Mouse (Mus musculus): Measurements from ENCODE around the gene Amfr. TPM values are rescaled to one million over a fixed set of nuclear protein-coding genes. Genes with fewer than 3 reads are reported as not detected.
A peak's percentile ranks its signal among the peaks of the same experiment; 100 is the strongest.
"Not testable (repeated sequence)": the region's sequence is repeated elsewhere in the genome, so short reads cannot be mapped to it uniquely, and the experiment has no call there.

Amfr gene
- 34.0 and 49.7 TPM in 2 replicates for polyA plus RNA-seq (2014; fragmentation: Nextera tagmentation; extraction: Ambion mirVana)

DNA sequence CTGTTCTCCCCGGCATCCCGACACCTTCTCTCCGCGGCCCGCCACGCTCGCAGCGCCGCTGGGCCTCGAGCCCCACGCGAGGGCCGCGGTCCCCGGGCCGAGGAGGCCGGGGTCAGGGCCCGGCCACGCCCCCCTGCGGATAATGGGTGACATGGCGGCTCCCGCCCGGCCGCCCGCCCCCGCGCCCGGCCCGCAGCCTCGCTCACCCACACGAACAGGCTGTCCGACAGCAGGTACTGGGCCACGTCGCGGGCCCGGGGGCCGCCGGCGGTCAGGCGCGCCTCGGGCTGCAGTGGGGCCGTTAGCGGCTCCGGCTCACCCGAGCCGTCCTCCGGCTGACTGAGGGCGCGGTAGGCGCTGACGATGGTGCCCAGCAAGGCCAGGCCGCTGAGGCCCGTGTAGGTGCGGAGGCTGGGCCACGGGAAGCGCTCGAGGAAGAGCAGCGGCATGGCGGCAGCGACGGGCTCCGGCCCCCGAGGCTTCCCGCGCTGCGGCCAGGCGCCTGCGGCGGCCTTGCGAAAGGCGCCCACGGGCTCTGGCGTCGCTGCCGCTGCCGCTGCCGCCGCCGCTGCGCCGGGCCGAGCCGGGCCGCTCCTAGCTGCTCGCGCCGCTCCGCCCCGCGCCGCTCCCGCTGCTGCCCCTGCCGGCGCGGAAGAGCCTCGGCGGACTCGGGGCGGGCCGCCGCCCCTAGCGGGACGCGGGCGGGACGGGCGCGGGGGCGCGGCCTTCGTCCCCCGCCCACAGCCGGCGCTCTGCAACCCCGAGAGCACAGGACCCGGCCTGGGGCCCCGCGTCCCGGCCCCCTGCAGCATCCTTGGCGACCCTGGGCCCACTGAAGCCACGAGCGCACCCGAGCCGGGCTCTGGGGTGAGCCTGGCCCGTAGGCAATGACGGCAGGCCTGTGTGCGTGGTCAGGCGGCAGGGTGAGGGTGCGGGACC is at the start of gene Amfr:
Gene Amfr (minus strand): TSS at position 830 of the 939 bp plus-strand sequence.
- under 1% methylated on average over 91 of the region's 130 CpGs for WGBS
- Histone ChIP-seq H3K4me3 (ENCODE audit: low read length) (peak within 1 kb of the TSS; percentile 95), H3K36me3 (ENCODE audit: control insufficient read depth, insufficient read depth, low read length) (no peaks in the 10 kb centered on the region), H3K27ac (ENCODE audit: low read depth, low read length) (peak within 1 kb of the TSS; percentile 91), H3K27me3 (ENCODE audit: control insufficient read depth, insufficient read depth, low read length) (no peaks in the 10 kb centered on the region), H3K9me3 (ENCODE audit: control insufficient read depth, low read length) (no peaks in the 10 kb centered on the region), H3K9ac (ENCODE audit: low read depth, low read length) (peak within 1 kb of the TSS; percentile 98), H3K4me1 (ENCODE audit: control insufficient read depth, insufficient read depth, low read length) (peaks cover 21% of the 10 kb centered on the region; the same call in 1 of the 2 replicates), H3K4me2 (replicated peaks; ENCODE audit: low read depth, low read length) (peak within 1 kb of the TSS; percentile 69)
- peak; percentile 93 for ATAC-seq (ENCODE audit: low FRiP score, low TSS enrichment)

DNA sequence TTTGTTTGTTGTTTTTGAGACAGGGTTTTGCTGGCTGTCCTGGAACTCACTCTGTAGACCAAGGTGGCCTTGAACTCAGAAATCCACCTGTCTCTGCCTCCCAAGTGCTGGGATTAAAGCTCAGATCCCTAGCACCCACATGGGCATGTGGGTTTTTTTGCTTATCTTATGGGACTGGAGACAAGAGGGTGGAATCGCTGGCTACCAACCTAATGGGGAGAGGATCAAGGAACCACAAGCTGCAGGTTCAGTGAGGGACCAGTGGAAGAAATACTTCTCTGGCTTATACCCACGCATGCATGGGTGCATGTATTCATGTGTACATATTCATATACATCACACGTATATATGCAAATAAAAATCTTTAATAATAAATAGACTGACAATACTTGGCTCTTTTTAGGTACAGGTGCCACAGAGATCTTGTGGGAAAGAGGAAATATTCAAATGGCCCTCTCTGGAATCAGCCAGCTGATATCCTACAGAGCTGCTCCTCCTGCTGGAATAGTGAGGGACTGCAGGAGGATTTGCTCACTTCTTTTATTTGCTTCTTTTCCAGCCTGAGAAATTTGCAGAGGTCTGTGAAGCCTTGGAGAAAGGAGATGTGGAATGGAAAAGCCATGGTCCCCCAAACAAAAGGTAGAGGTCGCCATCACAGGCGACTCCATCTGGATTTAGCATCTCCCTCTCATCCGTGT is 44.7 kb upstream of the Amfr start:
- no peak for ATAC-seq (ENCODE audit: low FRiP score, low TSS enrichment)
- Histone ChIP-seq H3K9ac (ENCODE audit: low read depth, low read length) (no peak overlapping the region), H3K4me3 (ENCODE audit: low read length) (no peak overlapping the region), H3K27ac (ENCODE audit: low read depth, low read length) (no peak overlapping the region), H3K4me1 (ENCODE audit: control insufficient read depth, insufficient read depth, low read length) (no peaks in the 10 kb centered on the region), H3K36me3 (ENCODE audit: control insufficient read depth, insufficient read depth, low read length) (peaks cover 25% of the 10 kb centered on the region), H3K9me3 (ENCODE audit: control insufficient read depth, low read length) (no peaks in the 10 kb centered on the region), H3K27me3 (ENCODE audit: control insufficient read depth, insufficient read depth, low read length) (no peaks in the 10 kb centered on the region), H3K4me2 (replicated peaks; ENCODE audit: low read depth, low read length) (no peak overlapping the region)
- 67% methylated on average over 6 of the region's 6 CpGs for whole genome bisulfite sequencing

DNA sequence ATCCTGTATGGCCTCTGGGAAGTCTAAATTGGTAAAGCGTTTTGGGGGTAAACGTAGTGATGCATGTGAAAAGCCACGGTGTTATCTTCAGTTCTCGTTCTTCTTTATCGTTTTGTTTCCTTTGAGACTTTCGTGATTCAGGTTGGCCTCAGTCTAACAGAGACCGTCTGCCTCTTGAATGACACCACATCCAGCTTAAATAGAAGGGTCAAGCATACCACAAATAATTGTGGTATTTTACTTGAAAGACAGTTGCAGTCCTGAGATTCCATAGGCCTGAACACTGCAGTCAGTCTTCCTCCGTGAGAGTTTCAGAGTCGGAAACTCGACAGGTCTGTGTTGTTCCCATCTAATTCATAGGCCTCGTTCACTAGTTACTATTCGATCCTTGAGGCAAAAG is 40.1 kb upstream of the Amfr start:
- peaks cover 9% of the 10 kb centered on the region for H3K36me3 ChIP-seq (ENCODE audit: control insufficient read depth, insufficient read depth, low read length)
- no peaks in the 10 kb centered on the region for H3K9me3 ChIP-seq (ENCODE audit: control insufficient read depth, low read length)
- no peak overlapping the region for H3K4me2 ChIP-seq (replicated peaks; ENCODE audit: low read depth, low read length)
- WGBS, result 91% methylated on average over 12 of the region's 12 CpGs
- H3K27ac ChIP-seq (ENCODE audit: low read depth, low read length), result no peak overlapping the region
- no peak overlapping the region for H3K9ac ChIP-seq (ENCODE audit: low read depth, low read length)
- H3K4me1 ChIP-seq (ENCODE audit: control insufficient read depth, insufficient read depth, low read length), result no peaks in the 10 kb centered on the region
- no peaks in the 10 kb centered on the region for H3K27me3 ChIP-seq (ENCODE audit: control insufficient read depth, insufficient read depth, low read length)
- ATAC-seq (ENCODE audit: low FRiP score, low TSS enrichment), result no peak
- H3K4me3 ChIP-seq (ENCODE audit: low read length), result no peak overlapping the region

- WGBS, result 94% methylated on average over 2 of the region's 2 CpGs
- Histone ChIP-seq H3K27me3 (ENCODE audit: control insufficient read depth, insufficient read depth, low read length) (no peaks in the 10 kb centered on the region), H3K9me3 (ENCODE audit: control insufficient read depth, low read length) (no peaks in the 10 kb centered on the region), H3K4me2 (replicated peaks; ENCODE audit: low read depth, low read length) (no peak overlapping the region), H3K36me3 (ENCODE audit: control insufficient read depth, insufficient read depth, low read length) (no peaks in the 10 kb centered on the region; the same call in 1 of the 2 replicates), H3K4me1 (ENCODE audit: control insufficient read depth, insufficient read depth, low read length) (no peaks in the 10 kb centered on the region), H3K27ac (ENCODE audit: low read depth, low read length) (no peak overlapping the region), H3K9ac (ENCODE audit: low read depth, low read length) (no peak overlapping the region), H3K4me3 (ENCODE audit: low read length) (no peak overlapping the region)
- no peak for ATAC-seq (ENCODE audit: low FRiP score, low TSS enrichment)
Observed at GRCm38 (mm10) chr8:94047845-94048244, 35.2 kb upstream of the Amfr start.

DNA sequence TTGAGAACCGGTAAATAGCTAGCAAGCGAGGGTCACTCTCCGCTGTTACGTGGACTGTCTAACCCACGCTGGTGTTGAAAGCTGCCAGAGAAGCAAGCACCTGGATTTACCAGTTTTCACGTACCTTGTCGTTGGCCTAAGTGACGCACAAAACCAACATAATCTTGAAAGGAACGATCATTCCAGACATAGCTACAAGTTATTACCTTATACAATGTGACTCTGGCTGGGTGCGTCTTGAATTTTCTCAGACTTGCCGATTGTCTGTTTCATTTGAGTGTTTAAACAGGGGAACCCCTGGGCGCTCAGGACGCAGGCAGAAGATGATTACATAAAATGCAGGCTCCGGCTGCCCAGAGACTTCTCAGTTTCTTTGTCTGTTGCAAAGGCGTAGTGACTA is 25.2 kb upstream of the Amfr start:
- ATAC-seq (ENCODE audit: low FRiP score, low TSS enrichment), result no peak
- no peak overlapping the region for H3K27ac ChIP-seq (ENCODE audit: low read depth, low read length)
- H3K27me3 ChIP-seq (ENCODE audit: control insufficient read depth, insufficient read depth, low read length), result no peaks in the 10 kb centered on the region
- peak overlapping the region; percentile 52 for H3K4me2 ChIP-seq (replicated peaks; ENCODE audit: low read depth, low read length)
- peak overlapping the region; percentile 88 for H3K4me3 ChIP-seq (ENCODE audit: low read length)
- H3K9me3 ChIP-seq (ENCODE audit: control insufficient read depth, low read length), result no peaks in the 10 kb centered on the region
- H3K36me3 ChIP-seq (ENCODE audit: control insufficient read depth, insufficient read depth, low read length), result no peaks in the 10 kb centered on the region; the same call in 1 of the 2 replicates
- peaks cover 9% of the 10 kb centered on the region; the same call in 1 of the 2 replicates for H3K4me1 ChIP-seq (ENCODE audit: control insufficient read depth, insufficient read depth, low read length)
- 9% methylated on average over 15 of the region's 15 CpGs for WGBS
- H3K9ac ChIP-seq (ENCODE audit: low read depth, low read length), result peak overlapping the region; percentile 72; the same call in 1 of the 2 replicates

GRCm38 (mm10) chr8:94036944-94037524 is 24.4 kb upstream of the Amfr start, which contains the start of the genes Nudt21 and Ogfod1:
TSS of gene Nudt21 (minus strand) at chr8:94037031.
TSS of gene Ogfod1 (plus strand) at chr8:94037198.
- no peaks in the 10 kb centered on the region for H3K27me3 ChIP-seq (ENCODE audit: control insufficient read depth, insufficient read depth, low read length)
- peak within 1 kb of the TSS; percentile 72 for H3K9ac ChIP-seq (ENCODE audit: low read depth, low read length)
- WGBS, result under 1% methylated on average over 41 of the region's 41 CpGs
- H3K4me1 ChIP-seq (ENCODE audit: control insufficient read depth, insufficient read depth, low read length), result peaks cover 9% of the 10 kb centered on the region; the same call in 1 of the 2 replicates
- H3K36me3 ChIP-seq (ENCODE audit: control insufficient read depth, insufficient read depth, low read length), result no peaks in the 10 kb centered on the region; the same call in 1 of the 2 replicates
- no peaks in the 10 kb centered on the region for H3K9me3 ChIP-seq (ENCODE audit: control insufficient read depth, low read length)
- H3K27ac ChIP-seq (ENCODE audit: low read depth, low read length), result peak within 1 kb of the TSS; percentile 80
- peak; percentile 99 for ATAC-seq (ENCODE audit: low FRiP score, low TSS enrichment)
- peak within 1 kb of the TSS; percentile 81 for H3K4me2 ChIP-seq (replicated peaks; ENCODE audit: low read depth, low read length)
- peak within 1 kb of the TSS; percentile 88 for H3K4me3 ChIP-seq (ENCODE audit: low read length)

DNA sequence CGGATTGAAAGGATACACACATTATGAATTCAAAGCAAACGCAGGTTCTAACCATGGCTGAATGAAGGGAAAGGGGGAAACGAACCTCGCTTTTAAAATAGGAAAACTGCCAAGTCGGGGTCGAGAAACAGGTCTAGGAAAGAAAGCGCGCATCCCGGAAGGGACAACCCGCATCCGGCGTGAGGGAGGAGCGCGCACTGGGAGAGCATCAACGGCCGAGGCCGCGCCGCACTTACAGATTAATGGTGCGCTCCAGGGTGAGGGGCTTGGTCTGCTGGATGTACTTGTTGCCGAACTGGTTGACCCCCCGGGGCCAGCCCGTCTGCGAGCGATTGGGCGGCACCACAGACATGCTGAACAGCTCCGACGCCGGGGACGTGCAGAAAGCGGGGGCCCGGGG is 23.9 kb upstream of the Amfr start:
- under 1% methylated on average over 21 of the region's 32 CpGs for WGBS
- not testable (repeated sequence) for H3K36me3 ChIP-seq (ENCODE audit: control insufficient read depth, insufficient read depth, low read length); H3K4me1 ChIP-seq (ENCODE audit: control insufficient read depth, insufficient read depth, low read length); H3K9me3 ChIP-seq (ENCODE audit: control insufficient read depth, low read length); H3K27me3 ChIP-seq (ENCODE audit: control insufficient read depth, insufficient read depth, low read length)
- Histone ChIP-seq H3K4me2 (replicated peaks; ENCODE audit: low read depth, low read length) (peak overlapping the region; percentile 81), H3K4me3 (ENCODE audit: low read length) (peak overlapping the region; percentile 88), H3K9ac (ENCODE audit: low read depth, low read length) (peak overlapping the region; percentile 52), H3K27ac (ENCODE audit: low read depth, low read length) (peak overlapping the region; percentile 80)
- ATAC-seq (ENCODE audit: low FRiP score, low TSS enrichment), result peak; percentile 94

DNA sequence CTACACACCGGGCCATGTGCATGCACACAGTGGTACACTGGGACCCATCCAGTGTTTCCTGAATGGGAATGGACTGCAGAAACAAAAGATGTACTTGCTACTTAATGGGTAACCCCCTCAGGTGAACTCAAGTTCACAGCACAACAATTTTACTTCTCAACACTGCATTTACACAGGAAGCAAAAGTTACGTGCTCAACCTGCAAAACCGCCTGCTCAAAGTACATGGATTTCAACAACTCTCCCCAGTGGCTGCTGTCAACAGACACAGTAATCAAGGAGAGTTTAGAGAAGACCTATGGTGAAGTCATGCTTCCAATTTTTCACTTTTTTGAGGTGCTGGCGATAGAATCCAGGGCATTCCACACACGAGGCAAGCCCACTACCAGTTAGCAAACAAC is 22.6 kb upstream of the Amfr start:
- Histone ChIP-seq H3K27me3 (ENCODE audit: control insufficient read depth, insufficient read depth, low read length) (no peaks in the 10 kb centered on the region), H3K4me3 (ENCODE audit: low read length) (peak overlapping the region; percentile 88), H3K4me2 (replicated peaks; ENCODE audit: low read depth, low read length) (peak overlapping the region; percentile 81), H3K9me3 (ENCODE audit: control insufficient read depth, low read length) (no peaks in the 10 kb centered on the region), H3K27ac (ENCODE audit: low read depth, low read length) (no peak overlapping the region), H3K9ac (ENCODE audit: low read depth, low read length) (peak overlapping the region; percentile 52; the same call in 1 of the 2 replicates), H3K36me3 (ENCODE audit: control insufficient read depth, insufficient read depth, low read length) (peaks cover 9% of the 10 kb centered on the region; the same call in 1 of the 2 replicates), H3K4me1 (ENCODE audit: control insufficient read depth, insufficient read depth, low read length) (peaks cover 9% of the 10 kb centered on the region; the same call in 1 of the 2 replicates)
- 59% methylated on average over 5 of the region's 5 CpGs for WGBS
- ATAC-seq (ENCODE audit: low FRiP score, low TSS enrichment), result no peak
